Mouse (Mus musculus): ENCODE results near the gene 4930503B20Rik. TPM values are rescaled to one million over a fixed set of nuclear protein-coding genes. Genes with fewer than 3 reads are reported as not detected.

The 4930503B20Rik gene
- polyA plus RNA-seq (2014; fragmentation: Illumina TruSeq; extraction: RNeasy Lipid Tissue Mini Kit (QIAGEN cat#74804); ENCODE audit: low read depth, low replicate concordance): 2.3 TPM

GRCm38 (mm10) chr3:146651217-146651616, at the start of gene 4930503B20Rik:
Gene 4930503B20Rik (minus strand): TSS chr3:146651317.

DNA sequence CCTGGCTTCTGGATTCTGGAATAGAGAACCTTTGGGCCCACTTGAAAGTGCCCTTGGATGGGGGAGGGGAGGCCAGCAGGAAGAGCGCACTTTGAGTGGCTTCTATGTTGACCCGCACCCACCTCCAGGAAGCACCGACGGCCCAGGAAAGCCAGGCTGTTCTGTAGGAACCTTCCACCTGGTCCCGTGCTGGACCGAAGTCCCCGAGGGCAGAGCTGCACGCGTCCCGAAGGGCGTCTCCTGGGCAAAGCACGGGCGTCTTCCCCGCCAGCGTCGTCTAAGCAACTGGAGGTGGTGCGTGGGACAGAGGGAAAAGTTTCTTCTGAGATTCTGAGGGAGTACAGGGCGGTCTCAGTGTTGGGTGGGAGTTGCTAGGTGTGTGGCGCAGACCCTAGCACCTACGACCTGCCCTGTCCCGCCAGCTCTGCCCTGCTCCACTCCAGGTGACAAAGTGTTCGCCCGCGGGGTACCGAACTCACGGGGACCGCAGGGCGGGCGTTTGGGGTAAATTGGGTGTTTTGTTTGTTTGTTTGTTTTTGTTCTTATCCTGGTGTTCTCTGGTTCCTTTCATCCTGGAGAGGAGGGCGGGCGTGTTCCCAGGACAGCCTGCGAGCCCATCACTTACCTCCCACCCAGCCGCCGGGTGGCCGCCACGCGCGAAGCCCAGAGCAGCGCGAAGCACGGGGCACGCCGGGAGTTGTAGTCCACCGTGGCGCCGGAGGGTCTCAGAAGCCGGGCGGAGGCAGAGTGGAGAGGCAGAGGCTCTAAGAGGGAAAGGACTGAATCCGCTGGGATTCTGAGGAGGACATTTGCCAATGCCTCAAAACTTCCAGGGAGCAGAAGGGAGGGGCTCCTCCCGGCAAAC, 33.9 kb upstream of the 4930503B20Rik start, which contains the start of gene Samd13:
TSS of gene Samd13 (minus strand) at position 782 of the 865 bp plus-strand sequence.

DNA sequence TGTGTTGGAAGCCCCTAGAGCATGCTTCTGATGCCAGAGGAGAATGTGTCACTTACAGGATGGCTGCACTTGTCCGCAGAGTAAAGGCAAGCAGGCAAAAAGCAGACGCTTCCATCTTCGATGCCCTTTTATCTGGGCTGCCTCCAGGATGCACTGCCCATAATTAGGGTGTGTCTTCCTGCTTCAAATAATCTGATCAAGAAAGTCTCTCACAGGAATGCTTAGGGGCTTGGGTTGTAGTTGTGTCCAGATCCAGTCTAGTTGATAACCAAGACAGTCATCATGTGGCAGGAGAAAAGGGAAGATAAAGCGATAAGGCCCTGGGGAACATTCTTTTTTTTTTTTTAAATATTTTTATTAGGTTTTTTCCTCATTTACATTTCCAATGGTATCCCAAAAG, 35.6 kb downstream of the 4930503B20Rik start, which contains the start of gene Dnase2b:
TSS of gene Dnase2b (minus strand) at position 101 of the 400 bp plus-strand sequence.

Other genes with a start within 250 kb of the 4930503B20Rik start
- 82.9 TPM for gene Ssx2ip, start 246.7 kb downstream of the 4930503B20Rik start, polyA plus RNA-seq (2014; fragmentation: Illumina TruSeq; extraction: RNeasy Lipid Tissue Mini Kit (QIAGEN cat#74804); ENCODE audit: low read depth, low replicate concordance)
- gene Ctbs, start 201.5 kb downstream of the 4930503B20Rik start, polyA plus RNA-seq (2014; fragmentation: Illumina TruSeq; extraction: RNeasy Lipid Tissue Mini Kit (QIAGEN cat#74804); ENCODE audit: low read depth, low replicate concordance): 28.3 TPM
- gene Spata1, start 151.6 kb downstream of the 4930503B20Rik start, polyA plus RNA-seq (2014; fragmentation: Illumina TruSeq; extraction: RNeasy Lipid Tissue Mini Kit (QIAGEN cat#74804); ENCODE audit: low read depth, low replicate concordance): 12.7 TPM
- 1,557 TPM for gene Gng5, start 151.5 kb downstream of the 4930503B20Rik start, polyA plus RNA-seq (2014; fragmentation: Illumina TruSeq; extraction: RNeasy Lipid Tissue Mini Kit (QIAGEN cat#74804); ENCODE audit: low read depth, low replicate concordance)
- 139 TPM for gene Rpf1, start 129.9 kb downstream of the 4930503B20Rik start, polyA plus RNA-seq (2014; fragmentation: Illumina TruSeq; extraction: RNeasy Lipid Tissue Mini Kit (QIAGEN cat#74804); ENCODE audit: low read depth, low replicate concordance)
- 3.3 TPM for gene Uox, start 80.9 kb downstream of the 4930503B20Rik start, polyA plus RNA-seq (2014; fragmentation: Illumina TruSeq; extraction: RNeasy Lipid Tissue Mini Kit (QIAGEN cat#74804); ENCODE audit: low read depth, low replicate concordance)
- not detected for gene Dnase2b, start 35.7 kb downstream of the 4930503B20Rik start, polyA plus RNA-seq (2014; fragmentation: Illumina TruSeq; extraction: RNeasy Lipid Tissue Mini Kit (QIAGEN cat#74804); ENCODE audit: low read depth, low replicate concordance)
- gene Samd13, start 34.3 kb upstream of the 4930503B20Rik start, polyA plus RNA-seq (2014; fragmentation: Illumina TruSeq; extraction: RNeasy Lipid Tissue Mini Kit (QIAGEN cat#74804); ENCODE audit: low read depth, low replicate concordance): 4.5 TPM
- gene Prkacb, start 161.7 kb upstream of the 4930503B20Rik start, polyA plus RNA-seq (2014; fragmentation: Illumina TruSeq; extraction: RNeasy Lipid Tissue Mini Kit (QIAGEN cat#74804); ENCODE audit: low read depth, low replicate concordance): 170 TPM
- 41.0 TPM for gene Ttll7, start 201.1 kb upstream of the 4930503B20Rik start, polyA plus RNA-seq (2014; fragmentation: Illumina TruSeq; extraction: RNeasy Lipid Tissue Mini Kit (QIAGEN cat#74804); ENCODE audit: low read depth, low replicate concordance)